Mouse (Mus musculus) liver, embryonic 12.5 days (tissue): ENCODE measurements around the gene C1ql4. TPM values are rescaled to one million over a fixed set of nuclear protein-coding genes. Genes with fewer than 3 reads are reported as not detected.
A peak's percentile ranks its signal among the peaks of the same experiment; 100 is the strongest.
"Not testable (repeated sequence)": the region's sequence is repeated elsewhere in the genome, so short reads cannot be mapped to it uniquely, and the experiment has no call there.

ENCODE experiments used
- ATAC-seq: fragments of 200-750 bp; cut with Nextera tagmentation; 2 replicates; pipeline ENCODE4 v1.8.0; 2017; ENCODE audit warnings: moderate number of reproducible peaks, mild to moderate bottlenecking, moderate library complexity
- H3K27ac ChIP-seq: fragments of 300-500 bp; sonication (generic); 2 replicates; pipeline ENCODE4 v1.5.1; 2016; ENCODE audit warnings: mild to moderate bottlenecking
- H3K27me3 ChIP-seq: fragments of 300-500 bp; sonication (generic); replicated peaks from 2 replicates; pipeline ENCODE4 v1.6.1; 2016; ENCODE audit warnings: mild to moderate bottlenecking, moderate library complexity
- H3K36me3 ChIP-seq: fragments of 300-500 bp; sonication (generic); 2 replicates; pipeline ENCODE4 v1.6.1; 2016; ENCODE audit warnings: mild to moderate bottlenecking, moderate library complexity
- H3K4me1 ChIP-seq: fragments of 300-500 bp; sonication (generic); 2 replicates; pipeline ENCODE4 v1.6.1; 2016
- H3K4me2 ChIP-seq: fragments of 300-500 bp; sonication (generic); 2 replicates; pipeline ENCODE4 v1.6.1; 2016; ENCODE audit warnings: mild to moderate bottlenecking, moderate library complexity
- H3K4me3 ChIP-seq: fragments of 300-500 bp; sonication (generic); 2 replicates; pipeline ENCODE4 v1.5.1; 2016; ENCODE audit warnings: mild to moderate bottlenecking, moderate library complexity
- H3K9ac ChIP-seq: fragments of 300-500 bp; sonication (generic); 2 replicates; pipeline ENCODE4 v1.6.1; 2016; ENCODE audit warnings: mild to moderate bottlenecking, moderate library complexity
- H3K9me3 ChIP-seq: fragments of 300-500 bp; sonication (generic); replicated peaks from 2 replicates; pipeline ENCODE4 v1.6.1; 2016; ENCODE audit warnings: mild to moderate bottlenecking, moderate library complexity
- WGBS: fragments of 180-500 bp; shearing (Covaris S2); methylation state at CpG from one replicate; pipeline ENCODE4 v1.1.7; 2016; ENCODE audit not compliant: insufficient replicate concordance; 5-methylcytosine and 5-hydroxymethylcytosine counted together
- polyA plus RNA-seq: library from polyadenylated mRNA; unstranded; fragments of >200 nt; fragmentation: Nextera tagmentation; extraction: Ambion mirVana; gene quantifications from 2 replicates; pipeline ENCODE4 v1.2.1, GENCODE M21; 2016

C1ql4 gene
- polyA plus RNA-seq, 1 experiment from 2014 or later, result 0.13 TPM

GRCm38 (mm10) chr15:99083867-99084557, 3.6 kb downstream of the C1ql4 start:
- H3K9ac ChIP-seq, result no peak overlapping the region
- H3K36me3 ChIP-seq, result peaks cover 48% of the 10 kb centered on the region
- H3K4me1 ChIP-seq, result peaks cover 28% of the 10 kb centered on the region
- H3K9me3 ChIP-seq, result no peaks in the 10 kb centered on the region
- WGBS, result 16% methylated on average over 11 of the region's 11 CpGs
- H3K27me3 ChIP-seq, result peaks cover 62% of the 10 kb centered on the region
- H3K4me3 ChIP-seq, result 0 out of 2 replicates have a peak overlapping the region, but pooled peaks have one; percentile 15
- H3K4me2 ChIP-seq, result peak overlapping the region; percentile 26; the same call in 1 of the 2 replicates
- ATAC-seq, result no peak
- no peak overlapping the region for H3K27ac ChIP-seq

- WGBS, result 62% methylated on average over 9 of the region's 9 CpGs
- peaks cover 22% of the 10 kb centered on the region for H3K4me1 ChIP-seq
- peaks cover 54% of the 10 kb centered on the region for H3K27me3 ChIP-seq
- no peak overlapping the region for H3K4me3 ChIP-seq
- no peak overlapping the region for H3K9ac ChIP-seq
- H3K9me3 ChIP-seq, result no peaks in the 10 kb centered on the region
- H3K36me3 ChIP-seq, result peaks cover 56% of the 10 kb centered on the region
- no peak for ATAC-seq
- H3K27ac ChIP-seq, result no peak overlapping the region
- H3K4me2 ChIP-seq, result no peak overlapping the region
These were observed 4.4 kb downstream of the C1ql4 start for GRCm38 (mm10) chr15:99083258-99083657.

DNA sequence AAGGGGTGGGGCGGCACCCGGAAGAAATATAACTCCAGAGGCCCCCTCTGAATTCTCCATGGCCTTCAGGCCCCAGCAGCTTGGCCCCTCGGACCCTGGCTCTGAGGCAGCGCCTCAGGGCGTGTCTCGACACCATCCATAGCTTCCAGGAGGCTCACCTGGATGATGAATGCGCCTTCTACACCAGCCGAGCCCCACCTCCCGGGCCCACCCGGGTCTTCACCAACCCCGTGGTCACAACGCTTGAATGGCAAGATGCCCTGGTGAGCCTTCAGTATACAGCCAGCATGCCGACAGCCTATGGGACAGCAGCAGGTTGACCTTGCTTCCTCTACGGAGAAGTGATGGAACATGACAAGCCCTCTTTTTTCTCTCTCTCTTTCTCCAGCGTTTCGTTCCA, 4.8 kb downstream of the C1ql4 start:
- no peak for ATAC-seq
- Histone ChIP-seq H3K4me1 (peaks cover 22% of the 10 kb centered on the region), H3K4me2 (no peak overlapping the region), H3K9ac (no peak overlapping the region), H3K27ac (no peak overlapping the region), H3K4me3 (no peak overlapping the region), H3K9me3 (no peaks in the 10 kb centered on the region), H3K27me3 (peaks cover 50% of the 10 kb centered on the region), H3K36me3 (peaks cover 60% of the 10 kb centered on the region)
- WGBS, result 91% methylated on average over 16 of the region's 16 CpGs

DNA sequence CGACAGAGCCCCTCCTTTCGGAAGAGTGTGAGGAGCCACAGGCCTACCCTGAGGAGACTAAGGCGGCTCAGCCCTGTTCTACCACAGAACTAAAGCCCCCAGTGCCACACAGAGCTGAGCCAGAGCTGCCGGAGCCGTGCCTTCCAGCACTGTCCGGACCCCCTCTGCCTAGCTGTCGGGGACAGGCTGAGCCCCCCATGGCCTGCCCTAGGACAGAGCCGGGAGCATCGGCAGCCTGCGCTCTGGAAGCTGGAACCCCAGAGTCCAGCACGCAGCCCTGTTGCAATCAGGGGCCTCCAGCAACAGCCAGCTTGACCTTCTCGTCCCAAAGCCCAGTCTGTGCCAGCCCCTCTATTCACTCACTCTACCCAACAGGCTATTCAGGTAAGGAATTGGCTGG, 5.3 kb downstream of the C1ql4 start:
- Histone ChIP-seq H3K36me3 (peaks cover 65% of the 10 kb centered on the region), H3K4me3 (no peak overlapping the region), H3K9me3 (no peaks in the 10 kb centered on the region), H3K4me1 (peaks cover 25% of the 10 kb centered on the region), H3K27me3 (peaks cover 45% of the 10 kb centered on the region), H3K27ac (no peak overlapping the region), H3K9ac (no peak overlapping the region), H3K4me2 (no peak overlapping the region)
- 90% methylated on average over 12 of the region's 12 CpGs for WGBS
- no peak for ATAC-seq

DNA sequence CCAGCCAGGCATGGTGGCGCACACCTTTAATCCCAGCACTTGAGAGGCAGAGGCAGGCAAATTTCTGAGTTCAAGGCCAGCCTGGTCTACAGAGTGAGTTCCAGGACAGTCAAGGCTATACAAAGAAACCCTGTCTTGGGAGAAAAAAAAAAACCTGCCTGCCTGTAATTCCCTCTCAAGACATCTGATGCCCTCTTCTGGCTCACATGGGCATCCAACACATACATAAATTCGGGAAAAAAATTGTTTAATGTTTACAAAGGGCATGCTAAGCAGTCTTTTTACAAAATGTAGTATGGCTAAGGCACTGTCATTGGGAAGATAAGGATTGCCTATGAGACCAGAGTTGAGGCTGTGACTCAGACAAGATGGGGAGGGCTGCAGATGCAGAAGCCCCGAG, 7.8 kb downstream of the C1ql4 start:
- H3K4me2 ChIP-seq, result no peak overlapping the region
- H3K27me3 ChIP-seq, result peaks cover 20% of the 10 kb centered on the region
- WGBS, result 70% methylated on average over 3 of the region's 3 CpGs
- peaks cover 43% of the 10 kb centered on the region for H3K4me1 ChIP-seq
- H3K9ac ChIP-seq, result no peak overlapping the region
- peaks cover 75% of the 10 kb centered on the region for H3K36me3 ChIP-seq
- H3K4me3 ChIP-seq, result no peak overlapping the region
- H3K27ac ChIP-seq, result no peak overlapping the region
- no peak for ATAC-seq
- no peaks in the 10 kb centered on the region for H3K9me3 ChIP-seq

GRCm38 (mm10) chr15:99078181-99078910, 9.3 kb downstream of the C1ql4 start:
- Histone ChIP-seq H3K9me3 (no peaks in the 10 kb centered on the region), H3K27me3 (peaks cover 5% of the 10 kb centered on the region), H3K36me3 (peaks cover 70% of the 10 kb centered on the region), H3K4me2 (no peak overlapping the region), H3K4me1 (peaks cover 36% of the 10 kb centered on the region), H3K9ac (no peak overlapping the region), H3K27ac (no peak overlapping the region), H3K4me3 (no peak overlapping the region)
- WGBS, result 82% methylated on average over 15 of the region's 15 CpGs
- ATAC-seq, result no peak

DNA sequence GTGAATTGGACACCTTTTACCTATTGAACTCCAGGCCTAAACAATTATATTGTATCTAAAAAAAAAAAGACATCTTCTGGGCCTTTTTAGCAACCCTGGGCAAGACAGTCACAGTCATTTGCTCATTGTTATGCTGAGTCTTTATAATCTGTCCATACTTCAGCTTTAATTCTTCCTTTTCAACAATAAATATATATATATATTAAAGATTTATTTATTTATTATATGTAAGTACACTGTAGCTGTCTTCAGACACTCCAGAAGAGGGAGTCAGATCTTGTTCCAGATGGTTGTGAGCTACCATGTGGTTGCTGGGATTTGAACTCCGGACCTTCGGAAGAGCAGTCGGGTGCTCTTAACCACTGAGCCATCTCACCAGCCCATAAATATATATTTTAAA, 11.6 kb downstream of the C1ql4 start:
- Histone ChIP-seq H3K4me3 (peak overlapping the region; percentile 89), H3K36me3 (peaks cover 47% of the 10 kb centered on the region), H3K4me1 (peaks cover 35% of the 10 kb centered on the region), H3K4me2 (peak overlapping the region; percentile 83), H3K9ac (peak overlapping the region; percentile 88)
- WGBS, result 95% methylated on average over 3 of the region's 3 CpGs
- not testable (repeated sequence) for H3K9me3 ChIP-seq, ATAC-seq, H3K27me3 ChIP-seq, H3K27ac ChIP-seq

DNA sequence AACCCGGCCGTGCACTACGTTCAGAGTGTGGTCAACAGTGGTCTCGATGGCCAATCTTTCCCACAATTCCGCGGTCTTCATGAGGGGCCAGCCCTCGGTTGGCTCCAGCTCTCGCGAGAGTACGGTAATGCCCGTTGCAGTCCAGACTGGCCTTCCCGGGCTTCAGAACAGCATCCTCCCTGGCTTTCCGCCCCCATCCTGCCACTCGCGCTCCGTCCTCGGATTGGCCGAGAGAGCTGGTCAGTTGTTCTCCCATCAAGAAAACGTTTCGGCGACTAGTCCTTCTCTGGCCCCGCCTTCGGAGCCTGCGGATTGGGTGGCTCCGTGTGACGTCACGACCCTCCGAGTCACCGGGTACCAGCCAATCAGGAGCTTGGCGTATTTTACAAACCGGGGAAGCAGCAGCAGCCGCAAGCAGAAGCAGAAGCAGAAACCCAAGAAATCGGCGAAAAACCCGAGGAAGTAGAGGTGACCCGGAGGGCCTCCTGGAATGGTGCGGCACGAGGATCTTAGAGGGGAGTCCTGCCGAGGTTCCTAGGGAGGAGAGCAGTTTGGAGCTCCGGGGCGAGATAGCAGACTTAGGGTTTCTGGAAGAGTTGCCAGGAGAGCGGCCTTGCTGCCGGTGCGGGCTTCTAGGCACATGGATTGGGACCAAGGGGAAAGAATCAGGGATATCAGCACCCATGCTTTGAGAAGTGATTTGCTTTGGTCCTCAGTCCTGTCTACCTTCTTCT, 12.8 kb downstream of the C1ql4 start:
- Histone ChIP-seq H3K27me3 (peaks cover 8% of the 10 kb centered on the region; the same call in 1 of the 2 replicates), H3K4me3 (peak overlapping the region; percentile 89), H3K4me2 (peak overlapping the region; percentile 83), H3K9me3 (no peaks in the 10 kb centered on the region), H3K4me1 (peaks cover 35% of the 10 kb centered on the region), H3K9ac (peak overlapping the region; percentile 88), H3K36me3 (peaks cover 34% of the 10 kb centered on the region), H3K27ac (peak overlapping the region; percentile 92)
- peak; percentile 93 for ATAC-seq
- under 1% methylated on average over 44 of the region's 44 CpGs for WGBS

GRCm38 (mm10) chr15:99074019-99074599, 13.5 kb downstream of the C1ql4 start, which contains the start of gene Troap:
Gene Troap (plus strand): TSS chr15:99074575.
- Histone ChIP-seq H3K27ac (peak within 1 kb of the TSS; percentile 92), H3K4me3 (peak within 1 kb of the TSS; percentile 89), H3K9ac (peak within 1 kb of the TSS; percentile 88), H3K4me2 (peak within 1 kb of the TSS; percentile 83), H3K36me3 (peaks cover 28% of the 10 kb centered on the region), H3K9me3 (no peaks in the 10 kb centered on the region), H3K4me1 (peaks cover 35% of the 10 kb centered on the region), H3K27me3 (peaks cover 14% of the 10 kb centered on the region; the same call in 1 of the 2 replicates)
- peak; percentile 38 for ATAC-seq
- 18% methylated on average over 9 of the region's 9 CpGs for WGBS

GRCm38 (mm10) chr15:99071988-99072387, 15.6 kb downstream of the C1ql4 start:
- peaks cover 20% of the 10 kb centered on the region for H3K4me1 ChIP-seq
- H3K4me2 ChIP-seq, result no peak overlapping the region
- H3K9ac ChIP-seq, result no peak overlapping the region
- peaks cover 7% of the 10 kb centered on the region for H3K36me3 ChIP-seq
- 60% methylated on average over 1 of the region's 1 CpGs for WGBS
- H3K4me3 ChIP-seq, result no peak overlapping the region
- peaks cover 23% of the 10 kb centered on the region for H3K27me3 ChIP-seq
- H3K27ac ChIP-seq, result no peak overlapping the region
- no peak for ATAC-seq
- H3K9me3 ChIP-seq, result no peaks in the 10 kb centered on the region

DNA sequence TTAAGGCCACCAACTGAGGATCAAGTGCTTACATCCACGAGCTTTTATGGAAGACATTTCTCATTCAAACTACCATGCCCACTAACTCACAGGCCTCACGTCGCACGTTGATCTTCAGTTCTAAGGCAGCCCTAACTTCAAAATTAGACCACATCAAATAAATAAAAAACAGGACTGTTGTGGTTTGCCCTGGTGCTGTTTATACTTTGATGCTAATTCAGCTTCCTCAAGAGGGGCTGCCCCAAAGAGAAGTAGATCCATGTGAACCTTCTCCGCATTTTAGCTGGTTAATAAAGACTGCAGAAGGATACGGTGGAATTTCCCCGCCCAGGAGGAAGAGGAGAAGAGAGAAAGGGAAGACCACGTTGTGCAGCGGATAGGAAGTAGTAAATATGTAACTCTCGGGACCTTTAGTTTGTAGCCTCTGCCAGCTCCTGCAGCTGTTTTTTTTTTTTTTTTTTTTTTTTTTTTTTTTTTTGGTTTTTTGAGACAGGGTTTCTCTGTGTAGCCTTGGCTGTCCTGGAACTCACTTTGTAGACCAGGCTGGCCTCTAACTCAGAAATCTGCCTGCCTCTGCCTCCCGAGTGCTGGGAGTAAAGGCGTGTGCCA, 22.0 kb downstream of the C1ql4 start:
- Histone ChIP-seq H3K4me2 (no peak overlapping the region), H3K36me3 (no peaks in the 10 kb centered on the region), H3K27ac (no peak overlapping the region), H3K4me1 (no peaks in the 10 kb centered on the region), H3K4me3 (no peak overlapping the region), H3K27me3 (peaks cover 67% of the 10 kb centered on the region), H3K9me3 (no peaks in the 10 kb centered on the region), H3K9ac (no peak overlapping the region)
- no peak for ATAC-seq
- WGBS, result 58% methylated on average over 12 of the region's 12 CpGs
